Mouse (Mus musculus) cerebellum, adult (tissue): ENCODE measurements around the gene Xkr8.
A peak's percentile ranks its signal among the peaks of the same experiment; 100 is the strongest.
"Not testable (repeated sequence)": the region's sequence is repeated elsewhere in the genome, so short reads cannot be mapped to it uniquely, and the experiment has no call there.

ENCODE experiments used
- ATAC-seq: cut with Nextera tagmentation; 2 replicates; pipeline ENCODE4 v1.9.2; 2017; ENCODE audit warnings: mild to moderate bottlenecking, moderate library complexity, mixed read lengths; ENCODE audit not compliant: insufficient number of reproducible peaks, low FRiP score, low TSS enrichment

Xkr8 gene

DNA sequence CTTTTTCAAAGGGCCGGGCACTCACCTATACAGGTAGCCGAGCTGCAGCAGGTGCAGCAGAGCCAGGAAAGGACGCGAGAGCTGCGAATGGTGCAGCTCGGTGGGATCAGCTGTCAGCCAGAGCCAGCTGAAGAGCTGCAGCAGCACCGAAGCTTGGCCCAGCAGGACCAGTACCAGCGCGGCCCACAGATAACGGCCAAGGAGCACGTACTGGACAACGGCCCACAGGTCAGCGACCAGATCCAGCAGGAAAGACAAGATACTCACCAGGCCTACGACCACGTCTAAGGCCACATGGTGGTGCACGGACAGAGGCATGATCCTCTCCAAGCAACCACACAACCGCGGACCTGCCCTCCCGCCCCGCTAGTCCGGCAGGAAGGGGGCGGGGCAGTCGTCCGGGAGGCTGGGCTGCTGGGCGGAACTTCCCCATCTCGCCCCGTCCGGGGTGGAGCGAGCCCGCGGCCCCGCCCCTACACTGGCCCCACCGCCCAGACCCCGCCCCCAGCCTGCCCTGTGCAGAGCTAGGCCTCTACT is at the start of gene Xkr8:
Gene Xkr8, minus strand, starts transcription at position 399 of the 537 bp plus-strand sequence.
- peak; percentile 84; the same call in 1 of the 2 replicates for ATAC-seq

DNA sequence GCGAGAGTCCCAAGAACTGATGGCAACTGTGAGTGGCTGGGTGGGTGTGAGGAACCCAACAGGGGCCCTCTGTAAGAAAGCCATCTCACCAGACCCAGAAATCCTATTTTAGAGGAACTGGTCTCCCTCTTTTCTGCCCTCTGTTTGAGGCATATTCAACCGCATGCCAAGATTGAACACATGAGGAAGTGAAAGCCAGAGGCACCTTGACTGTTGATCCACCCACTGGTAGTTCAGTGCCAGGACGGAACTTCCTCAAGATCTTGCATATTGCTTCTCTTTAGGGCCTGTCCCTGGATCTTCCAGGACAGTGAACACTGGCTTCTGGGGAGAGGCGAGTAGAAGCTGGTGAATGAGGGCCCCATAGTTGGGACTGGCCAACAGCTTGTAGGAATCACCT is 47.9 kb upstream of the Xkr8 start:
- no peak for ATAC-seq

GRCm38 (mm10) chr4:132778562-132779201 is 46.3 kb upstream of the Xkr8 start:
- ATAC-seq = no peak

GRCm38 (mm10) chr4:132776764-132777163 is 44.4 kb upstream of the Xkr8 start:
- ATAC-seq = no peak

DNA sequence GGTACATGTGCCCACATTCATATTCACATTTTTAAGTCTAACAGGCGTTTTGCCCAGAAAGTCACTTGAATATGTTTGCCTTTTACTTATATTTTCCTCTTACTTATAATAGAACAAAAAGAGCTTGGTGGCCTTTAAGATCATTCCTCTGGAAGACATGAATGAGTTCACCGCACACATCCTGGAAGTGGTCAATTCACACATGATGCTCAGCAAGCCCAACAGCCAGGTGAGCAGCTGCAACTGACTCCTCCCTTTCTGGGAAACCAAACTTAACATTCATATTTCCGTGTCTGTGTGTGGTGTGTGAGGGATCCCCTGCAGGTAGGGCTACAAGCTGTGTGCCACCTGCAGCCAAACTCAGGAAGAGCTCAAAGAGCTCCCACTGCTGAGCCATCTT is 42.6 kb upstream of the Xkr8 start:
- ATAC-seq = no peak

- no peak for ATAC-seq
Measured at GRCm38 (mm10) chr4:132771776-132772175, 39.4 kb upstream of the Xkr8 start.

DNA sequence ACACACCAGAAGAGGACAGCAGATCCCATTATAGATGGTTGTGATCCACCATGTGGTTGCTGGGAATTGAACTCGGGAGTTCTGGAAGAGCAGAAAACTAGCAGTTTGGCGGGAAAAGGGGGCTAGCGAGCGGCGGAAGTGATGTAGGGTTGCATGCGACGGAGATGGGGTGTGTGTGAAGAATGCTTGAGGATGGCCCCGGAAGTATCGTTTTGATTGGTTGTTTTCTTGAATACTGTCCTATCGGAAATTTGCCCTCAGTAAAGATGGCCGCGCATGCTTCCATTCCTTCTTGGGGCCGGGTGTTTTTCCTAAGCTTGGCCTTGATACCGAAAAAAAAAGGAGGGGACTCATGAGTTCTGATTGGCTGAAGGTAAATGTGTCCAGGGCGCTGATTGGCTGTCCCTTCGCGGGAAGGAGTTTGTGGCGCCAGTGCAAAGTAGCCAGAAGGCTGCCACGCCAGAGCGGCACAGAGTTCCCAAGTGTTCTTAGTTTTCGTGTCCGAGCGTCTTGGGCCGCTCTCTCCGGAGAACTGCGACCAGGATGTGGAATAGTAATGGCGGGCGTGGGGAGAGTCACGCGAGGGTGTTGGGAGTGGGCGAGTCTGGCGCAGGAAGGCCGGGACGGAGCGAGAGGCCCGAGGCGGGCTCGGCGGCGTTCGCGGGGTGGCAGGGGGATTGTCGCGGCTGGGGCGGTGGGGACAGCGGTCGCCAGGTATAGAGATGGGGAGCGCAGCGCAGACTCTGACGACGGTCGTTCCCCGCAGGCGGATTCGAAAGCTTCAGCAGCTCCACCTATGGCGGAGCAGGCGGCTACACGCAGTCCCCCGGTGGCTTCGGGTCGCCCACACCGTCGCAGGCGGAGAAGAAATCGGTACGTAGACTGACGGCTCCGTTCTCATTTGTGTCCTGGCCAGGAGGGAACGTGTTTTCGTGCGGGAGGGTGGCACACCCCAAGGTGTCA is 35.8 kb upstream of the Xkr8 start, which contains the start of gene Rpa2:
Gene Rpa2, plus strand, starts transcription at position 419 of the 963 bp plus-strand sequence.
- ATAC-seq = peak; percentile 98

GRCm38 (mm10) chr4:132763125-132763524 is 30.8 kb upstream of the Xkr8 start:
- not testable (repeated sequence) for ATAC-seq

DNA sequence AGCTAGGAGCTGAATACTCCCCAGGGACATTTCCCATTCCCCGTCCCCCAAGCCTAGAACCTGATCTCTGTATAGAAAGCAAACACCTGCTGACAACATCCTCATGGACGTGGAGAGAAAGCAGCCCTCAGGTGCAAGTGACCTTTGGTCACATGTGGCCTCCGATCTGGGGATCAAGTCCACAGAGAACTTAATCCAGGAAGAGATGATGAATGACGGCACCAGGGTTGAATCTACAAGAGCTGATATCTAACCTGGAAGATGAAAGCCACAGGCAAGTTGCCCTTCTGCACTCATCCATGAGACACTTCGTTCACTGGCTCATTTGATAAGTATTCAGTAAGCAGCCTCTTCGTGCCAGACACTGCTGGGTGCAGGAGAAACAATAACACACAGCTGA is 30.3 kb upstream of the Xkr8 start:
- ATAC-seq = no peak

- ATAC-seq = no peak
Measured at GRCm38 (mm10) chr4:132760296-132760695, 27.9 kb upstream of the Xkr8 start.

- ATAC-seq = no peak
Measured at GRCm38 (mm10) chr4:132757633-132758351, 25.4 kb upstream of the Xkr8 start.

- no peak; the same call in 1 of the 2 replicates for ATAC-seq
Measured at GRCm38 (mm10) chr4:132756974-132757373, 24.6 kb upstream of the Xkr8 start, which contains the start of gene Smpdl3b. TSS of gene Smpdl3b (minus strand) at chr4:132757252.

DNA sequence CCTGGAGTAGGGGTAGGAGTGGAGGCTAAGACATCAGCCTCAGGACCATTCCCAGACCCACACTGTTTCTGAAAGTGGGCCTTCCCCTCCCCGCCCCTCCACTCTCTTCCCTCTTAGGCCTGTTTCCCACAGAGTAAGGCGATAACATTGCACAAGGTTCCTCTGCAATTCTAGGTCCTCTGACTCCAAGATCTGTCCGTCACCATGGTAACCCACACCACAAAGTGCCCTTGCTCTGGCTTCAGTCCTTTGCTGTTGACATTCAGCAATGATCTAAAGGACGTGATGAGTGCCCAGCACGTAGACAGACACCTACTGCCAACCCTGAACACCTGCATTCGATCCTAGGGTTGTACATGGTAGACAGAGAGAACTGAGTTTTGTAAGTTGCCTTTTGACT is 20.6 kb upstream of the Xkr8 start:
- ATAC-seq = no peak

- no peak for ATAC-seq
Measured at GRCm38 (mm10) chr4:132749258-132749982, 17.1 kb upstream of the Xkr8 start.

DNA sequence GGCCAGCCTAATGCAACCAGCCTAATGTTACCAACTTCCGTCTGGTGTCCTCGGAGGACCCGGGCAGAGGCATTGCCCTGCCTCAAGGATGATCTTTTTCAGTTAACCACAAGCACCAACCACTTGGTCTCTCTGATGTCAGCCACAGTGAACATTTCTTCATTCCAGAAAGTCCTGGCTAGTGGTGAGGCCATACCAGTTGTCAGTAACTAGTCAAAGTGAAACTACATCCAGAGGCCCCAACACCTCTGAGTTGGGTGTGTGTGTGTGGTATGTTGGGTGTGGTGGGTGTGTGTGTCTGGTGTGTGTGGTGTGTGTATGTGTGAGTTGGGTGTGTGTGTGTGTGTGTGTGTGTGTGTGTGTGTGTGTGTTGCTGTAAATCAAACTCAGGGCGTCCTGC is 16.4 kb upstream of the Xkr8 start:
- ATAC-seq = no peak

DNA sequence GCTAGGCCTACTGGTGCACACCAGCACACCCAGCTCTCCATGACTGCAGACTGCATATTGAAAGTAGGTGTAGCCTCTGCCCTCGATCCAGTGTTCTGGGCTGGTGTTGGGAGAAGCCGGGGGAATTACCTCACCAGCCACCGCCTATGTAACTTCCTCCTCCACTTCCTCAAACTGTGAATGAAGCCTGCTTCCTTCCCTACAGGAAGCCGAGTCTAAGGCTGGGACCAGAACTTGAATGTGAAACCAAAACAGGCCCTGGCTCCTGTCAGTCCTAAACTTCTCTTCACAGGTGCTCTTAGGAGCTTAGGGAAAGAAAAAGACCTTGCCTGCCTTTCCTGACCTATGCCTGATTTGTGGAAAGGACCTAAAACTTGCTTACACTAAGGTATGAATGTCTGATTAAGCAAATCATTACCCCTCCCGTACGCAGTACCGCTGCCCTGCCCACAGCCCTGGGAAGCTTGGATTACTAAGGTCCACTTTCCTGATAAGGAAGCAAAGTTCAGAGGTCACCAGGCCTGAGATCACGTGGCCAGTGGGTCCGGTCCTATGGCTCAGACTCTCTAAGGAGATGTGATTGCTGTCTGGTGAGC is 15.4 kb upstream of the Xkr8 start:
- no peak for ATAC-seq

- no peak for ATAC-seq
Measured at GRCm38 (mm10) chr4:132746911-132747517, 14.7 kb upstream of the Xkr8 start.

GRCm38 (mm10) chr4:132743992-132744911 is 11.9 kb upstream of the Xkr8 start:
- ATAC-seq = no peak
